Mouse (Mus musculus): ENCODE data around the gene Tspoap1. TPM values are rescaled to one million over a fixed set of nuclear protein-coding genes. Genes with fewer than 3 reads are reported as not detected.

The Tspoap1 gene
- polyA plus RNA-seq, 1 experiment from 2014 or later, result 1.2 TPM

DNA sequence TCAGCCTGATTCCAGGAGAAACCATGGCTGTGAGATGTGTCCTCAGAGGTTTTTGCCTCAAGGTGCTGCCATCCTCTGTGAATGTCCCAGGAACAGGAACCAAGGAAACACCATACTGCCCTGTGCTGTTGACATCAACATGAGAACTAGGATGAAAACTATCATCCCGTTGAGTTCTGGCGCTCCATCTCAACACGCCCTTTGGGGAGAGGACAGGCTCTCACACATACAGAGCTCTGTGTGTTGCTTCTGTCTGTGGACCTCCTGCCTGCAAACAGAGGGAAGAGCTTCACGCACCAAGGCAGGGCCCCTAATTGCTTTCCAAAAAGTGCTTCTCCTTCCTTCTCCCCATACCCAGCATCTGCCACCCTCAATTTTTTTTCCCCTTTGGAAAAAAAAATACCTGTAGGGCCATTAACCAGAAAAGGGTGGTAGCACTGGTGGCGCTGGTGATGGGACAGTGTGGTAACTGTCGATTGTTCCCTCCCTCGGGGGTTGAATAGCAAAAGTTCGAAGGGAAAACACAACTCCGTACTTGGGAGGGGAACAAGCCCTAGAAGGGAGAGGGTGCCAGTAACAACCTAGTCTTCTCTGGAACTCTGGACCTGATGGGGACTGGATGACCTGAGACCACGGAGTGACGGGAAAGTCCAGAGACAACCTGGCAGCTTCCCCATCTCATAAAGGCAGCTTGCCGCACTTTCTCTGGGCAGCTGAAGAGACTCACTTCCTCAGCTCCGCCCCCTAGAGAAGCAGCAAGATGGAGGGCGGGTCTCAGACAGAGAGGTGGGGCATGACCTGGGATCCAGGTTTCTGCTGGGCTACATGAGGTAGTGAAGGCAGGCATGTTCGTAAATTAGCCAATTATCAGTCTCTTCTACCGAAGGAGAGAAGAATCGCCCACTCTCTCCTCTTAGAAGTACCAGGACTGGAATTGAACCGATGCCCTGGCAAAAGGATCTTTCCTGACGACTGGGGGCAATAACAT is 11.9 kb upstream of the Tspoap1 start:
- Histone ChIP-seq H3K9ac (replicated peaks) (peak overlapping the region; percentile 76), H3K4me2 (ENCODE audit: low read depth, low read length) (peak overlapping the region; percentile 77), H3K27me3 (ENCODE audit: insufficient read depth, low read length) (no peaks in the 10 kb centered on the region), H3K36me3 (replicated peaks; ENCODE audit: insufficient read depth, low read length) (peaks cover 18% of the 10 kb centered on the region), H3K4me3 (ENCODE audit: low read depth, low read length) (peak overlapping the region; percentile 45), H3K27ac (ENCODE audit: low read depth) (peak overlapping the region; percentile 99), H3K9me3 (ENCODE audit: low read length) (no peaks in the 10 kb centered on the region), H3K4me1 (ENCODE audit: insufficient read depth) (peaks cover 54% of the 10 kb centered on the region)
- peak; percentile 52 for ATAC-seq
- TF ChIP-seq CTCF (IDR thresholded peaks at IDR 0.05; ENCODE audit: low read depth), result peak; percentile 40
- TF ChIP-seq EP300 (IDR thresholded peaks at IDR 0.05; ENCODE audit: low read depth), result no peak
- DNase-seq, result peak; percentile 82
- 21% methylated on average over 19 of the region's 19 CpGs for WGBS (ENCODE audit: insufficient replicate concordance)

DNA sequence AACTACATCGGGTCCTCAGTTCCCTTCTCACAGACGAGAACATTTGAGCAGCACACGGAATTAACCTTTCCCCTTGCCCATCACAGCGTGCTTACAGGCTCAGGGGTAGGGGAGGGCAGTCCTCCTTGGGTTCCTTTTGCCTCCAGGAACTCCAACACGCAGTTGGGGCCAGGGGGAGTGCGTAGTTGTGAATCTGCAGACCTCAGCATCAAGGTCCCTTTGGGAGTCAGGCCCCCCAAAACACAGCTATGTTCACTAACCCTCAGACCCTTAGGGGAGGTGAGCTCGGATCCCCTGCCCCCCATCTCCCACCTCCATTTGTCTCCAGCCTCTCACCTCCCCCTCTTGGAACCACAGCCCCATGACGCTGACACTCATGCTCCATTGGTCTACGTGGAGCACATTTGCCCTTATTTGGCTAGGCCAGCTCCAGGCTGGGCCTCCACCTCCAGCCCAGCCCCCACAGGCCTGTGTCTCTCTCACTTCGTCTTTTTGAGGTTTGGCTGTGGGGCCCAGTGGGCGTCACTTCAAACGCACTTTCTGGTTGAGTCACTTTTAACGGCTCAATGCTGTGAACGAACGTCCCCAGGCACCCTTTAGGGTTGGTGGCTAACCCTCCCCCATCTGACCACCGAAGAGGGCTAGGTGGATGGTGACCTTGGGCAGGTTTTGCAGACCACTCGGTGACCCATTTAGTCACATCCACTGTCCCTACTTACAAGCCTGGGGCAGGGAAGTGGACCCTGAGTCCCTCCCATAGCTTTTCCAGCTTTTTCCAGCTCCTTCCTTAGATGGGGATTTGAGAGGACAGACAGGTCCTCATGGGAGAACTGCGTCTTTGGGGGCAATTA is 10.9 kb upstream of the Tspoap1 start:
- WGBS (ENCODE audit: insufficient replicate concordance), result 18% methylated on average over 18 of the region's 18 CpGs
- Histone ChIP-seq H3K36me3 (replicated peaks; ENCODE audit: insufficient read depth, low read length) (peaks cover 9% of the 10 kb centered on the region), H3K4me3 (ENCODE audit: low read depth, low read length) (peak overlapping the region; percentile 45), H3K27ac (ENCODE audit: low read depth) (peak overlapping the region; percentile 99), H3K9me3 (ENCODE audit: low read length) (no peaks in the 10 kb centered on the region), H3K4me1 (ENCODE audit: insufficient read depth) (peaks cover 64% of the 10 kb centered on the region), H3K9ac (replicated peaks) (peak overlapping the region; percentile 76), H3K27me3 (ENCODE audit: insufficient read depth, low read length) (no peaks in the 10 kb centered on the region), H3K4me2 (ENCODE audit: low read depth, low read length) (peak overlapping the region; percentile 77)
- ATAC-seq (peak; percentile 83), DNase-seq (peak; percentile 90)
- TF ChIP-seq EP300 (IDR thresholded peaks at IDR 0.05; ENCODE audit: low read depth) (peak; percentile 85), CTCF (IDR thresholded peaks at IDR 0.05; ENCODE audit: low read depth) (no peak)

DNA sequence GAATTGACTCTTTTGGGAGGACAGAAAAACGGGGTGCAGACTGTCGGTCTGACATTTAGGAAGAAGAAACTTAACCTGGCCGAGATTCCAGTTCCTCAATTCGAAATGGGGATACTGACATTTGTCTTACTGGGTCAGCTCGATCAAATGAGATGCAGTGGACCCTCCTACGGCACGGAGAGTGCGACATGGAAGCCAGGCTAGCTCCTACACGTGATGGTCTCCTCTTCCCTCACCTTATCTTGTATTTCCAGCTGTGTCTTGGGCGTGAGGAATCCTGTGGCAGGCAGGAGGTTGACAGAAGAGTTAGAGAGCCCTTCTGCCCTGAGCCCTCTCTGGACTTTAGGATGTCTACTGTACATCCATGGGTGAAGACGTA is 10.3 kb upstream of the Tspoap1 start:
- DNase-seq (peak; percentile 64), ATAC-seq (peak; percentile 73)
- H3K27ac ChIP-seq (ENCODE audit: low read depth), result peak overlapping the region; percentile 99
- peak overlapping the region; percentile 77 for H3K4me2 ChIP-seq (ENCODE audit: low read depth, low read length)
- no peaks in the 10 kb centered on the region for H3K9me3 ChIP-seq (ENCODE audit: low read length)
- H3K4me1 ChIP-seq (ENCODE audit: insufficient read depth), result peaks cover 64% of the 10 kb centered on the region
- H3K9ac ChIP-seq (replicated peaks), result peak overlapping the region; percentile 76
- H3K27me3 ChIP-seq (ENCODE audit: insufficient read depth, low read length), result no peaks in the 10 kb centered on the region
- TF ChIP-seq EP300 (IDR thresholded peaks at IDR 0.05; ENCODE audit: low read depth) (peak; percentile 78), CTCF (IDR thresholded peaks at IDR 0.05; ENCODE audit: low read depth) (no peak)
- WGBS (ENCODE audit: insufficient replicate concordance), result 26% methylated on average over 11 of the region's 11 CpGs
- H3K4me3 ChIP-seq (ENCODE audit: low read depth, low read length), result peak overlapping the region; percentile 45
- peaks cover 3% of the 10 kb centered on the region for H3K36me3 ChIP-seq (replicated peaks; ENCODE audit: insufficient read depth, low read length)

DNA sequence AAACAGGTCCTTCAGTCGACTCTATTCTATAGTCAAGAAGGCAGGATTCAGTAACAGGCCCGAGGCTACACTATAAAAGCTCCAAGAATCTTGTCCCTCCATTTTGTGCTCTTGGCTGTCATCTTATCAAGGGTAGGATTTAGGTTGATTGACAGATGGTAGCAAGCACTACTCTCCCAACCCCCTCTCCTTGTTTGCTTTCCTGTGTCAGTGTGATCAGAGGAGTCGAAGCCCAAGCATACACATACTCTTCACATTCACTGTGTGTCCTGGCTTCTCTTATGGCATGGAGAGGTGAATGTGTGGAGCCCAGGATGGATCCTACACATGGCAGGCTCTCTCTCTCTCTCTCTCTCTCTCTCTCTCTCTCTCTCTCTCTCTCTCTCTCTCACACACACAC is 9.8 kb upstream of the Tspoap1 start:
- TF ChIP-seq CTCF (IDR thresholded peaks at IDR 0.05; ENCODE audit: low read depth) (no peak), EP300 (IDR thresholded peaks at IDR 0.05; ENCODE audit: low read depth) (no peak)
- no peaks in the 10 kb centered on the region for H3K27me3 ChIP-seq (ENCODE audit: insufficient read depth, low read length)
- H3K27ac ChIP-seq (ENCODE audit: low read depth), result peak overlapping the region; percentile 99
- H3K9ac ChIP-seq (replicated peaks), result peak overlapping the region; percentile 76
- ATAC-seq (peak; percentile 9), DNase-seq (no peak)
- H3K4me3 ChIP-seq (ENCODE audit: low read depth, low read length), result peak overlapping the region; percentile 45
- H3K9me3 ChIP-seq (ENCODE audit: low read length), result no peaks in the 10 kb centered on the region
- H3K4me1 ChIP-seq (ENCODE audit: insufficient read depth), result peaks cover 65% of the 10 kb centered on the region
- 26% methylated on average over 3 of the region's 3 CpGs for WGBS (ENCODE audit: insufficient replicate concordance)
- H3K36me3 ChIP-seq (replicated peaks; ENCODE audit: insufficient read depth, low read length), result no peaks in the 10 kb centered on the region
- H3K4me2 ChIP-seq (ENCODE audit: low read depth, low read length), result peak overlapping the region; percentile 77

DNA sequence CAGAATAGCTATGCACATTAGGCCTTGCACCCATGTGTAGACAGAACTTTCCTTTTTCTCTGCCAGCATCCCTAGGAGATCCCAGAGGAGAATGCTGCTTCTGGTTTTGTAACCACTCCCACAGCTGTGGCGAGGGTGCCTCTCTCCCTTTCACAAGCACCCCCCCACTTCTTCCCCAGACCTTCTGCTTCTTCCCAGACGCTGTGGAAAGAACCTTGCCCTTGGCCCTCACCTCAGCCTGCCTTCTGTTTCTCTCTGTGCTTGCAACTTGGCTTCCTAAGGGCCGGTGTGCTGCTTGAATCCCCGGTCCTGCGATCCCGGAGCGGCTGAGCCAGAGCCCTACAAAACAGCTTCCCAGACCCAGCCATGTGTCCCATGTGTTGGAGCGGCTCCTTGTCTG is 9.3 kb upstream of the Tspoap1 start:
- Histone ChIP-seq H3K36me3 (replicated peaks; ENCODE audit: insufficient read depth, low read length) (no peaks in the 10 kb centered on the region), H3K9me3 (ENCODE audit: low read length) (no peaks in the 10 kb centered on the region), H3K27ac (ENCODE audit: low read depth) (peak overlapping the region; percentile 99), H3K4me3 (ENCODE audit: low read depth, low read length) (peak overlapping the region; percentile 45), H3K27me3 (ENCODE audit: insufficient read depth, low read length) (no peaks in the 10 kb centered on the region), H3K4me2 (ENCODE audit: low read depth, low read length) (peak overlapping the region; percentile 77), H3K9ac (replicated peaks) (peak overlapping the region; percentile 76), H3K4me1 (ENCODE audit: insufficient read depth) (peaks cover 65% of the 10 kb centered on the region)
- no peak for TF ChIP-seq CTCF (IDR thresholded peaks at IDR 0.05; ENCODE audit: low read depth)
- no peak for TF ChIP-seq EP300 (IDR thresholded peaks at IDR 0.05; ENCODE audit: low read depth)
- DNase-seq (peak; percentile 50), ATAC-seq (no peak)
- 27% methylated on average over 8 of the region's 8 CpGs for WGBS (ENCODE audit: insufficient replicate concordance)

All from liver, postnatal 0 days (tissue).